Mouse (Mus musculus) B cell, adult 62 days (primary cell): Measurements from ENCODE around the gene Ptprg. TPM values are rescaled to one million over a fixed set of nuclear protein-coding genes. Genes with fewer than 3 reads are reported as not detected.

ENCODE experiments used
- total RNA-seq: library from RNA; stranded (reverse); gene quantifications from 4 replicates; pipeline ENCODE4 v1.2.4, GENCODE M21; 2023

Gene Ptprg
- 0.64 to 0.66 TPM in 2 of 4 replicates, not detected in the others for total RNA-seq

DNA sequence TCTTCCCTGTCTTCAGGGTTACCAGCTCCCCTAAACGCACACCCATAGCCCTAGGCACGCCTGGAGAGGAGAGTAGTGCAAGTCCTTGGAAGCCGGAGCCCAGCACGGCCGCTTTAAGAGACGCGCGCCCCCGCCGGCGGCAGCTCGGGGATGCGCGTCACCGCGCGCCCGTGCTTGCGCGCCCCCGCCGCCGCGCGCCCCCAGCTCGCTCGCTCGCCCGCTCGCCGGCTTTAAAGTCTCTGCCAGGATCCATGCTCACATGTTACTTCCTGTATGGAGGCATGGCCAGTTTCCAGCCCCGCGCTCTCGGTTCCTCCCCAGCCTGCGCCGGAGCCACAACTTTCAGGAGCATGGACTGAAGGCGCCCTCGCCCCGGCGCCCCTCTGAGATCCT lies at the start of gene Ptprg:
Gene Ptprg (plus strand): TSS at position 260 of the 393 bp plus-strand sequence.

DNA sequence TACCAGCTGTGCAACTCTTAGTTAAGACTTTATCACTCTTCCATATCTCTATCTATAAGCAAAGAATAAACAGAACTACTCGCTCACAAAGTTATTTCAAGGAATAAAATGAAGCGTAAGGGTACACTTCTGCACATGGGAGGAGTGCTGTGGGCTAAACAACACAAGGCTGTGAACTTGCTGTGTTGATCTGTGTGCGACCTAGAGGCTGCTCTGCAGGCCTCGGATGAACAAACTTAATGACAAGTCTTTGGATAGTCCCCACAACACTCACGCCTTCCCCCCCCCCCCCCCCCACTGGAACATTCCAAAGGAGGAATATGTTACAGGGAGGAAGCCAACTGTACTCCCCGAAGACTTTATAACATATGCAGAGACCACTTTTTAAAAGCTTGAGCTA lies 730.3 kb downstream of the Ptprg start, which contains the start of gene Gm49355:
Gene Gm49355 (plus strand): TSS at position 336 of the 400 bp plus-strand sequence.

DNA sequence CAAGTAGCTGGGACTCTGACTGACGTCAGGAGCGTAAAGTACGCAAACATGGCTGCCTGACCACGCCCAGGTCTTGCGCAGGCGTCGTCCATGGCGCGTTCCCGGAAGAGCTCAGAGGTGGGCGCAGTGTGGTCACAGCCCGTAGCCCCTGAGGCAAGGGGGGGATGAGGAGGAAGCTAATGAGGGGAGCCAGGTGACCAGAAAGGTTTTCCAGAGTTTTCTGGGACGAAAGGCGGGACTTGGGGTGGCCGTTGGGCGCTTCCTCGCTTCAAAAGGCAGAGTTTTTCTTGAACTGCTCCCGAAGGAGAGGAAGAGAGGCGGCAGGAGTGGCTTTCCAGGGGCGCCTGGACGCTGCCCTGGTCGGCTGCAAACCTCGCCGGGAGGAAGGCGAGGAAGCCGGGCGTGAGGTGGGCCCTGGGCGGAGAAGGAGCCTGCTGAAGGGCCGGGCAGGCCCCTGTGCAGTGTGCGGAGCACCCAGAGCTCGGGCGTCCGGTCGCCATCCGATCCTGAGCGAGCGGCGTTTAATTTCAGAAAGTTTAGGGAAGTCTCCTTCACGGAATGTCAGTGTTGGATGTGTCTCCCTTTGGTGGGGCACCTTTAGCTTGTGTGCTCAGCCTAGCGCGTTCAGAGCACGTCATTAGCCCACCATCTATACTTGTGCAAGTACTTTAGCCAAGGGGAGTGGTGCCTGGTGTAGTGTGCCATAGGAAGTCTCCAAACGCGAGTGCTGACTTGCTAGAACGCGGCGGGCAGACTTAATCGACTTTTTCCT lies 731.0 kb downstream of the Ptprg start, which contains the start of gene 3830406C13Rik:
Gene 3830406C13Rik (plus strand): TSS at position 33 of the 772 bp plus-strand sequence.

Other genes starting within 250 kb of the Ptprg start
- not detected in 4 replicates for gene Gm3839, start 196.8 kb upstream of the Ptprg start, total RNA-seq